Mouse (Mus musculus) limb, embryonic 13.5 days (tissue): ENCODE measurements at regions not wholly inside any gene's neighbourhood (a gene's known extent, or its start where the extent isn't known, plus 50 kb on each side); places are given as distances from the start of the nearest gene placed in this dataset.

Source experiments
- ATAC-seq: fragments of 200-750 bp; cut with Nextera tagmentation; 2 replicates; pipeline ENCODE4 v1.8.0; 2017; ENCODE audit warnings: low read depth, moderate number of reproducible peaks, moderate TSS enrichment; ENCODE audit not compliant: low FRiP score
- H3K27ac ChIP-seq: fragments of 300-500 bp; sonication (generic); 2 replicates; pipeline ENCODE4 v1.5.1; 2015; ENCODE audit warnings: inconsistent platforms, mild to moderate bottlenecking, moderate library complexity
- H3K27me3 ChIP-seq: fragments of 300-500 bp; sonication (generic); 2 replicates; pipeline ENCODE4 v1.6.1; 2015; ENCODE audit warnings: mild to moderate bottlenecking, inconsistent platforms
- H3K36me3 ChIP-seq: fragments of 300-500 bp; sonication (generic); 2 replicates; pipeline ENCODE4 v1.6.1; 2015; ENCODE audit warnings: inconsistent platforms, mild to moderate bottlenecking, moderate library complexity
- H3K4me1 ChIP-seq: fragments of 300-500 bp; sonication (generic); 2 replicates; pipeline ENCODE4 v1.6.1; 2015; ENCODE audit warnings: inconsistent platforms
- H3K4me2 ChIP-seq: fragments of 300-500 bp; sonication (generic); replicated peaks from 2 replicates; pipeline ENCODE4 v1.6.1; 2015; ENCODE audit warnings: inconsistent platforms, mild to moderate bottlenecking, moderate library complexity
- H3K4me3 ChIP-seq: fragments of 300-500 bp; sonication (generic); 2 replicates; pipeline ENCODE4 v1.5.1; 2015; ENCODE audit warnings: moderate library complexity, mild to moderate bottlenecking, inconsistent platforms
- H3K9ac ChIP-seq: fragments of 300-500 bp; sonication (generic); 2 replicates; pipeline ENCODE4 v1.6.1; 2015; ENCODE audit warnings: mild to moderate bottlenecking, inconsistent platforms
- H3K9me3 ChIP-seq: fragments of 300-500 bp; sonication (generic); 2 replicates; pipeline ENCODE4 v1.6.1; 2016; ENCODE audit warnings: inconsistent platforms
- WGBS: fragments of 180-500 bp; shearing (Covaris S2); methylation state at CpG from one replicate; pipeline ENCODE4 v1.1.7; 2015; 5-methylcytosine and 5-hydroxymethylcytosine counted together

- H3K36me3 ChIP-seq = no peaks in the 10 kb centered on the region
- no peaks in the 10 kb centered on the region for H3K9me3 ChIP-seq
- no peak overlapping the region for H3K4me3 ChIP-seq
- 54% methylated on average over 3 of the region's 3 CpGs for WGBS
- ATAC-seq = no peak
- no peaks in the 10 kb centered on the region for H3K27me3 ChIP-seq
- H3K4me2 ChIP-seq = no peak overlapping the region
- peaks cover 48% of the 10 kb centered on the region for H3K4me1 ChIP-seq
- peak overlapping the region; percentile 40 for H3K27ac ChIP-seq
- H3K9ac ChIP-seq = no peak overlapping the region
Observed at GRCm38 (mm10) chr7:83482254-83482653, 102.5 kb upstream of the Tmc3 start.

DNA sequence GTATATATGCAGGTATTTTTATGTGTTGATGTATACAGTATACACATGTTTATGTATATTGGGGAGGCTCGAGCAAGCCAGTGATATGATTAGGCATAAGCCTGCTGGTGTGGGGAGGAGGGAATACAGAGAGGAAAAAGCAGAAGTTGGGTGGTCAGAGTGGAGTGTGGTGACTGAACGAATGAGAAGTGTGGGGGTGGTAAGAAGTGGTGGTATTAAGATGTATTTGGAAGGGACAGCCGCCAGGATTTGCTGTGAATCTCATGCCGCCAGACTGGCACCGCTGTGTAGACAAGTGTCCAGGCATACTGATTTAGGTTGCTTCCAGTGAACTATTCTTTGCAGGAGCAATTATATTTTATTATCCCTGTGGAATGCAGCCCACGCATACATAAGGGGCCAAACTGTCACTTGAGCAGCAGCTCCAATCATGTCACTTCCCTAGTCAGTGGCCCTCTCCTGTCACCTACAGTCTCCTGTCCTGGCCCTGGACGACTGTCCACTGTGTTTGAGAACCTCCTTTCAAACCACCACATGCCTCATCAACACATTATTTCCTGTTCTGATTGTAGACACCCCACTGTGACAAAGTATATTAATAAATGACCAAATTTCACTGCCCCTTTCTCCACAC is 101.9 kb upstream of the Tmc3 start:
- no peak overlapping the region for H3K4me2 ChIP-seq
- H3K9ac ChIP-seq = no peak overlapping the region
- H3K27me3 ChIP-seq = no peaks in the 10 kb centered on the region
- no peak overlapping the region for H3K4me3 ChIP-seq
- peak; percentile 4; the same call in 1 of the 2 replicates for ATAC-seq
- 44% methylated on average over 7 of the region's 7 CpGs for WGBS
- H3K9me3 ChIP-seq = no peaks in the 10 kb centered on the region
- peaks cover 43% of the 10 kb centered on the region for H3K4me1 ChIP-seq
- peak overlapping the region; percentile 11; the same call in 1 of the 2 replicates for H3K27ac ChIP-seq
- H3K36me3 ChIP-seq = no peaks in the 10 kb centered on the region

DNA sequence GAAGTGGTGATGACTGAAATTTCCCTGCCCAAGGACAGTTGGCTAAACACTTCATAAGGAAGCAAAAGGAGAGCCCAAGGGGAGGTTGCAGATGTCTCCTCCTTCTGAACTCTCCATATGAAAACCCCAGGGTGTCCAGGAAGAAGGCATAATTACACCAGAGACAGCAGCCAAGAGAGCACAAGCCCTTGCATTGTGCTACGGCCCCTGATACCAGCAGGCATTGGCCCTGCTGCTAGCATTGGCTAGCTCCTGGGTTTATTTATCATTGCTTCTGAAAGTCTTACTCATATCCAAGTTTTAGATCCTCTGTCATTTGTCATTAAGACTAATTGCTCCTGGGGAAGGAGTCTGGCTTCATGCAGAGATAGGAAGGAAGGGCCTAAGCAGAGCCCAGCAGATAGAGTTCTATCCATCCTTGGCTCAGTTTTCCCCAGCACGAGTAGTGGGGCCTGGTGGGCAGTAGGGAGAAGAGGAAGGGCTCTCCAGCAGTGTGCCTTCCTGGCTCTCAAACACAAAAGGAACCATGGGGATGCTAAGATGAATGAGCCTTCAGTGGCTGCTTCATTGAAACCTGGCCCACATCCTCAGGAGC is 98.5 kb upstream of the Tmc3 start:
- H3K27me3 ChIP-seq = no peaks in the 10 kb centered on the region
- H3K9me3 ChIP-seq = no peaks in the 10 kb centered on the region
- ATAC-seq = no peak
- no peak overlapping the region for H3K27ac ChIP-seq
- H3K4me2 ChIP-seq = no peak overlapping the region
- no peak overlapping the region for H3K4me3 ChIP-seq
- no peak overlapping the region for H3K9ac ChIP-seq
- H3K36me3 ChIP-seq = no peaks in the 10 kb centered on the region
- 61% methylated on average over 2 of the region's 2 CpGs for WGBS
- H3K4me1 ChIP-seq = peaks cover 30% of the 10 kb centered on the region

GRCm38 (mm10) chr7:83489790-83490189 is 94.9 kb upstream of the Tmc3 start:
- H3K36me3 ChIP-seq = no peaks in the 10 kb centered on the region
- no peak overlapping the region for H3K4me3 ChIP-seq
- no peak overlapping the region for H3K27ac ChIP-seq
- H3K4me2 ChIP-seq = no peak overlapping the region
- no peaks in the 10 kb centered on the region for H3K27me3 ChIP-seq
- H3K9me3 ChIP-seq = no peaks in the 10 kb centered on the region
- peaks cover 8% of the 10 kb centered on the region; the same call in 1 of the 2 replicates for H3K4me1 ChIP-seq
- ATAC-seq = no peak; the same call in 1 of the 2 replicates
- 91% methylated on average over 1 of the region's 1 CpGs for WGBS
- H3K9ac ChIP-seq = no peak overlapping the region

- Histone ChIP-seq H3K36me3 (no peaks in the 10 kb centered on the region), H3K9me3 (no peaks in the 10 kb centered on the region), H3K27me3 (no peaks in the 10 kb centered on the region), H3K27ac (no peak overlapping the region), H3K4me2 (no peak overlapping the region), H3K9ac (no peak overlapping the region), H3K4me1 (no peaks in the 10 kb centered on the region), H3K4me3 (no peak overlapping the region)
- ATAC-seq = no peak
- 59% methylated on average over 2 of the region's 2 CpGs for WGBS
Observed at GRCm38 (mm10) chr7:83504996-83505645, 79.6 kb upstream of the Tmc3 start.

DNA sequence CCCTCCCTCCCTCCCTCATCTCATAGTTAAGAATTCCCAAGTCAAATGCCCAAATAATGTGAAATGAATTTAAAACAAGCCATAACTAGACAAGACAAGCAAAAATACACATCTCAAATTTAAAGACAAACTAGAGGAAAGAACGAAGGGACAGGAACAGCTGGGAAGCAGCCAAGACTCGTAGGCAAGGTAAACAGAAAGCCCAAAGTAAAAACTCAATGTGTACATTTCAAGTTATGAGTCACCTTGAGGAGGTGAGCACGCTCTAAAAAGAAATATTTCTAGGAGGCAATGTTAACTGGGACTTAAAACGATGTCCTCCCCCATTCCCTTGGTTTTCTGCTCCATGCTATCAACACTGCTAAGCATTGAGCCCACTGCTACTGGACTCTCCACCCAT is 68.4 kb upstream of the Tmc3 start:
- Histone ChIP-seq H3K27me3 (no peaks in the 10 kb centered on the region), H3K4me3 (no peak overlapping the region)
- 67% methylated on average over 4 of the region's 4 CpGs for WGBS

DNA sequence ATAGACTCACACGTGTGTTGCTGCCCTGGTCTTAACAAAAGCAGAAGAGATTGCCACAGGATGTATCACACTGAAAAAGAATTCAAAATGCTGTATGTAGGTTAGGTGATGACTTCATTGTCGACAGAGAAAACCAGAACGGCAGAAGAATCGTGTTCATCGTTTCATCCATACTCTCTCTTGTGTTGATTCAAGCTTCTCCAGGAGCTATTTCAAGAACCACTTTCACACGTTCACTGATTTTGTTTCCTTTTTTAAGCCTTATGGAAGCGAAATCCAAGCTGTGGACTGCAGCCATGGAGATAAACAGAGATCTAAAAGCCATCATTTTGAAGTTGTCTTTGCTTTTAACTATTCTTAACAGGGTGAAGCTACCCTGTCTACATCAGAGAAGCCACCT is 63.2 kb upstream of the Tmc3 start:
- Histone ChIP-seq H3K36me3 (no peaks in the 10 kb centered on the region), H3K4me1 (peaks cover under 1% of the 10 kb centered on the region; the same call in 1 of the 2 replicates), H3K27me3 (no peaks in the 10 kb centered on the region), H3K4me3 (no peak overlapping the region), H3K27ac (no peak overlapping the region), H3K9me3 (no peaks in the 10 kb centered on the region), H3K4me2 (no peak overlapping the region), H3K9ac (no peak overlapping the region)
- ATAC-seq = no peak
- WGBS = 85% methylated on average over 7 of the region's 7 CpGs

More for the DNA sequence above, 68.4 kb upstream of the Tmc3 start:
- no peak overlapping the region for H3K27ac ChIP-seq
- H3K4me2 ChIP-seq = no peak overlapping the region
- H3K36me3 ChIP-seq = no peaks in the 10 kb centered on the region
- H3K4me1 ChIP-seq = peaks cover 3% of the 10 kb centered on the region; the same call in 1 of the 2 replicates
- H3K9me3 ChIP-seq = peaks cover 5% of the 10 kb centered on the region; the same call in 1 of the 2 replicates
- H3K9ac ChIP-seq = no peak overlapping the region
- no peak for ATAC-seq
